Mouse (Mus musculus) heart, postnatal 0 days (tissue): ENCODE results near the gene Dcaf17. TPM values are rescaled to one million over a fixed set of nuclear protein-coding genes. Genes with fewer than 3 reads are reported as not detected.

Experiments used
- ATAC-seq: fragments of 200-750 bp; cut with Nextera tagmentation; 2 replicates; pipeline ENCODE4 v1.8.0; 2017; ENCODE audit warnings: low read depth, moderate number of reproducible peaks, moderate library complexity; ENCODE audit not compliant: insufficient read depth
- DNase-seq: peaks from one replicate; pipeline ENCODE4 v3.0.0-alpha.2; 2016; ENCODE audit warnings: low spot score
- H3K27ac ChIP-seq: fragments of 300-500 bp; sonication (generic); 2 replicates; pipeline ENCODE4 v1.5.1; 2014; ENCODE audit warnings: low read depth, mild to moderate bottlenecking
- H3K27me3 ChIP-seq: fragments of 300-500 bp; sonication (generic); 2 replicates; pipeline ENCODE4 v1.6.1; 2014; ENCODE audit warnings: low read length, mixed read lengths; ENCODE audit not compliant: control insufficient read depth, insufficient read depth
- H3K36me3 ChIP-seq: fragments of 300-500 bp; sonication (generic); replicated peaks from 2 replicates; pipeline ENCODE4 v1.6.1; 2014; ENCODE audit warnings: low read length, mixed read lengths; ENCODE audit not compliant: control insufficient read depth, insufficient read depth
- H3K4me1 ChIP-seq: fragments of 300-500 bp; sonication (generic); 2 replicates; pipeline ENCODE4 v1.6.1; 2014; ENCODE audit warnings: antibody characterized with exemption; ENCODE audit not compliant: control insufficient read depth, insufficient read depth
- H3K4me2 ChIP-seq: fragments of 300-500 bp; sonication (generic); 2 replicates; pipeline ENCODE4 v1.6.1; 2014; ENCODE audit warnings: low read depth, mild to moderate bottlenecking, low read length, moderate library complexity
- H3K4me3 ChIP-seq: fragments of 300-500 bp; sonication (generic); 2 replicates; pipeline ENCODE4 v1.5.1; 2014; ENCODE audit warnings: low read depth, low read length
- H3K9ac ChIP-seq: fragments of 300-500 bp; sonication (generic); replicated peaks from 2 replicates; pipeline ENCODE4 v1.6.1; 2014; ENCODE audit warnings: low read depth, low read length, mixed read lengths
- H3K9me3 ChIP-seq: fragments of 300-500 bp; sonication (generic); replicated peaks from 2 replicates; pipeline ENCODE4 v1.6.1; 2016; ENCODE audit warnings: low read length; ENCODE audit not compliant: control insufficient read depth
- CTCF ChIP-seq: IDR thresholded peaks from 2 replicates; pipeline ENCODE4 v1.5.1; 2016; ENCODE audit warnings: antibody characterized with exemption, control low read depth, low read depth
- EP300 ChIP-seq: IDR thresholded peaks from 2 replicates; pipeline ENCODE4 v1.6.1; 2016; ENCODE audit warnings: antibody characterized with exemption, low read depth
- whole genome bisulfite sequencing: fragments of 180-500 bp; shearing (Covaris S2); extraction: QIAGEN DNeasy Blood & Tissue Kit; methylation state at CpG from one replicate; pipeline ENCODE4 v1.1.7; 2014; 5-methylcytosine and 5-hydroxymethylcytosine counted together
- polyA plus RNA-seq: library from polyadenylated mRNA; unstranded; fragments of >200 nt; fragmentation: Nextera tagmentation; extraction: Ambion mirVana; gene quantifications from 2 replicates; pipeline ENCODE4 v1.2.1, GENCODE M21; 2015
- total RNA-seq: library from RNA; depleted of rRNA; stranded (reverse); fragments of >200 nt; gene quantifications from 2 replicates; pipeline ENCODE4 v1.2.3, GENCODE M21; 2014; ENCODE audit warnings: low replicate concordance; rRNA removed

Dcaf17 gene
- total and polyA plus RNA-seq, 2 experiments from 2014 or later, result 7.9 to 13.6 TPM

DNA sequence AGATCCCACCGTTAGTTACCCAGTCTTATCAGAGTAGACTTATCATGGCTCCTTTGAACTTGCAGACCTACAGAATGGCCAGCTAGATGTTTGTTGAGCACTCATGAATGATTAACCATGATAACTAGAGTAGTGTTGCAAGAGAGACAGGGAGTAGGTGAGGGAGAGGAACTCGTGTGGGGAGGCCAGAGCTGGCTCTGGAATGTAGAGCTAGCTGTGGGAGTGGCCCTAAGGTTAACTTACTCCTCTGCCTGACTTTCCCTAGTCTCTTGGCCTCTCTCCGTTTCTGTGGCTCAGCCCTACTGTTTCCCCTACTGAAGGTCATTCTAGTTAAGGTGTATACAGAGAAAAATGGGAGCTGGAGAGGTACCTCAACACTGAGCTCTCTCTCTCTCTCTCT, 91.1 kb downstream of the Dcaf17 start:
- H3K4me2 ChIP-seq, result no peak overlapping the region
- no peaks in the 10 kb centered on the region for H3K27me3 ChIP-seq
- H3K9ac ChIP-seq, result no peak overlapping the region
- no peaks in the 10 kb centered on the region for H3K36me3 ChIP-seq
- H3K4me3 ChIP-seq, result no peak overlapping the region
- no peak for TF ChIP-seq EP300
- no peak for TF ChIP-seq CTCF
- no peaks in the 10 kb centered on the region for H3K4me1 ChIP-seq
- 14% methylated on average over 3 of the region's 3 CpGs for WGBS
- no peak overlapping the region for H3K27ac ChIP-seq
- ATAC-seq, result no peak
- H3K9me3 ChIP-seq, result no peaks in the 10 kb centered on the region
- no peak for DNase-seq

GRCm38 (mm10) chr2:71147816-71148215, 92.7 kb downstream of the Dcaf17 start:
- WGBS, result 57% methylated on average over 6 of the region's 6 CpGs
- ATAC-seq, result no peak
- TF ChIP-seq EP300 (no peak), CTCF (no peak)
- Histone ChIP-seq H3K27ac (no peak overlapping the region), H3K4me1 (no peaks in the 10 kb centered on the region), H3K4me2 (no peak overlapping the region), H3K4me3 (no peak overlapping the region), H3K9ac (no peak overlapping the region), H3K9me3 (no peaks in the 10 kb centered on the region), H3K36me3 (no peaks in the 10 kb centered on the region), H3K27me3 (no peaks in the 10 kb centered on the region)
- DNase-seq, result no peak

Other genes starting within 250 kb of the Dcaf17 start
- gene Tlk1, start 229.6 kb upstream of the Dcaf17 start, total RNA-seq, result 24.7 and 32.6 TPM in 2 replicates
- gene Tlk1, start 229.6 kb upstream of the Dcaf17 start, polyA plus RNA-seq, result 16.6 and 17.9 TPM in 2 replicates
- 1.2 and 11.0 TPM in 2 replicates for gene Mettl8, start 255 bp downstream of the Dcaf17 start, total RNA-seq
- 5.0 and 5.7 TPM in 2 replicates for gene Mettl8, start 255 bp downstream of the Dcaf17 start, polyA plus RNA-seq
- gene Cybrd1, start 62.6 kb downstream of the Dcaf17 start, total RNA-seq, result 2.2 and 2.6 TPM in 2 replicates
- 0.56 and 0.60 TPM in 2 replicates for gene Cybrd1, start 62.6 kb downstream of the Dcaf17 start, polyA plus RNA-seq
- gene Dync1i2, start 156.4 kb downstream of the Dcaf17 start, total RNA-seq, result 48.5 and 53.7 TPM in 2 replicates
- gene Dync1i2, start 156.4 kb downstream of the Dcaf17 start, polyA plus RNA-seq, result 55.6 and 57.4 TPM in 2 replicates